9 mouse cellular contexts compared by ENCODE assay signal in genomic region chr17:25471418-25471817, GRCm38 (mm10). TPM values are rescaled to one million over a fixed set of nuclear protein-coding genes. Genes with fewer than 3 reads are reported as not detected.
DNase-seq lines count a peak whose midpoint lies in the region; ATAC-seq lines count a peak whose summit lies in the region.
"Had no signal": no experiment of that assay in that cellular context is flagged by ENCODE, and none has a peak within 500 bp of the region (broad histone marks: within the 10 kb centered on the region; RNA-seq: fewer than 3 reads in every experiment).

No protein-coding gene starts in this region.

- H3K4me3 ChIP-seq in neural tube, embryonic 13.5 days = no peak overlapping the region
- no peak overlapping the region; the same call in 1 of the 2 replicates for H3K4me3 ChIP-seq in liver, embryonic 15.5 days (replicated peaks)
- H3K4me3 ChIP-seq: neural tube, embryonic 12.5 days had no signal

- WGBS in neural tube, embryonic 13.5 days = 36% methylated on average over 8 of the region's 8 CpGs
- WGBS in liver, embryonic 15.5 days (ENCODE audit: insufficient replicate concordance) = 37% methylated on average over 8 of the region's 8 CpGs

- H3K4me1 ChIP-seq in neural tube, embryonic 13.5 days (replicated peaks) = peaks cover 8% of the 10 kb centered on the region
- peaks cover 16% of the 10 kb centered on the region for H3K4me1 ChIP-seq in liver, embryonic 15.5 days (replicated peaks)

- H3K27me3 ChIP-seq in neural tube, embryonic 13.5 days = peaks cover 63% of the 10 kb centered on the region
- peaks cover 21% of the 10 kb centered on the region for H3K27me3 ChIP-seq in liver, embryonic 15.5 days

- H3K36me3 ChIP-seq in neural tube, embryonic 13.5 days = no peaks in the 10 kb centered on the region
- H3K36me3 ChIP-seq in liver, embryonic 15.5 days (replicated peaks) = no peaks in the 10 kb centered on the region
- H3K36me3 ChIP-seq: neural tube, embryonic 12.5 days had no signal

- H3K9ac ChIP-seq in neural tube, embryonic 13.5 days = no peak overlapping the region
- H3K9ac ChIP-seq in liver, embryonic 15.5 days = no peak overlapping the region
- H3K9ac ChIP-seq: neural tube, embryonic 12.5 days had no signal

- ATAC-seq in neural tube, embryonic 13.5 days (ENCODE audit: low read depth) = no peak
- peak; percentile 53 for ATAC-seq in liver, embryonic 15.5 days (ENCODE audit: insufficient read depth)
- no peak for ATAC-seq in megakaryocyte, adult 5-6 weeks (ENCODE audit: poor library complexity, severe bottlenecking)

- no peaks in the 10 kb centered on the region for H3K9me3 ChIP-seq in neural tube, embryonic 13.5 days
- H3K9me3 ChIP-seq in liver, embryonic 15.5 days (replicated peaks) = no peaks in the 10 kb centered on the region
- H3K9me3 ChIP-seq: neural tube, embryonic 12.5 days had no signal

- H3K4me2 ChIP-seq in neural tube, embryonic 13.5 days = no peak overlapping the region
- peak overlapping the region; percentile 50 for H3K4me2 ChIP-seq in liver, embryonic 15.5 days
- H3K4me2 ChIP-seq: neural tube, embryonic 12.5 days had no signal

- peak; percentile 50 for DNase-seq in adrenal gland, postnatal 10 days
- no peak for DNase-seq in adrenal gland, adult 2 months
- no peak for DNase-seq in neural tube, embryonic 10.5 days (ENCODE audit: extremely low spot score, low spot score)
- peak; percentile 44 to 48 for DNase-seq in right cerebral cortex, postnatal 36 days (ENCODE audit: low spot score in 2 of 2)
- DNase-seq in spleen, postnatal 10 days (ENCODE audit: low spot score in 2 of 2) = no peak

- 0 out of 2 replicates have a peak overlapping the region, but pooled peaks have one; percentile 18 for H3K27ac ChIP-seq in neural tube, embryonic 13.5 days (replicated peaks)
- H3K27ac ChIP-seq in liver, embryonic 15.5 days (replicated peaks) = no peak overlapping the region
- H3K27ac ChIP-seq: neural tube, embryonic 12.5 days had no signal

RNA-seq across cellular contexts. Expression of gene Tekt4, which starts 17.0 kb away (rescaled TPM):
- not detected for total RNA-seq in adrenal gland, postnatal 10 days (2021)
- under 1 TPM in 1 of 2 experiments, not detected in 1; 0.17 TPM for total RNA-seq in adrenal gland, adult 2 months (2021)
- polyA plus RNA-seq in adrenal gland, adult 2 months (2012; rRNA removed) = 0.17 TPM in 1 of 2 replicates, not detected in the other
- polyA plus RNA-seq in neural tube, embryonic 13.5 days (2015; fragmentation: Nextera tagmentation; extraction: Ambion mirVana) = 0.57 and 0.87 TPM in 2 replicates
- polyA plus RNA-seq in liver, embryonic 15.5 days (2015; fragmentation: Nextera tagmentation; extraction: Ambion mirVana) = 0.22 TPM in 1 of 2 replicates, not detected in the other
- not detected in 2 replicates for total RNA-seq in megakaryocyte, adult 5-6 weeks (2015)
- total RNA-seq in megakaryocyte, adult 5-6 weeks (2017) = not detected in 2 replicates

RNA-seq across cellular contexts. Expression of gene Sstr5, which starts 25.7 kb away (rescaled TPM):
- total RNA-seq in adrenal gland, postnatal 10 days (2021) = under 1 TPM in 1 of 2 experiments, not detected in 1; 0.15 TPM
- 1 to 10 TPM in 1 of 2 experiments, under 1 TPM in 1; 0.97 to 1.0 TPM for total RNA-seq in adrenal gland, adult 2 months (2021)
- 0.36 and 0.54 TPM in 2 replicates for polyA plus RNA-seq in adrenal gland, adult 2 months (2012; rRNA removed)
- polyA plus RNA-seq in neural tube, embryonic 13.5 days (2015; fragmentation: Nextera tagmentation; extraction: Ambion mirVana) = 0.39 and 0.42 TPM in 2 replicates
- not detected in 2 replicates for polyA plus RNA-seq in liver, embryonic 15.5 days (2015; fragmentation: Nextera tagmentation; extraction: Ambion mirVana)
- not detected in 2 replicates for total RNA-seq in megakaryocyte, adult 5-6 weeks (2015)
- total RNA-seq in megakaryocyte, adult 5-6 weeks (2017) = not detected in 2 replicates
- polyA plus RNA-seq: neural tube, embryonic 12.5 days had no signal

RNA-seq across cellular contexts. Expression of gene Cacna1h, which starts 37.8 kb away (rescaled TPM):
- 10 to 100 TPM; 23.5 to 46.0 TPM for total RNA-seq in adrenal gland, postnatal 10 days (2021)
- 10 to 100 TPM; 77.1 to 96.1 TPM for total RNA-seq in adrenal gland, adult 2 months (2021)
- 163 and 202 TPM in 2 replicates for polyA plus RNA-seq in adrenal gland, adult 2 months (2012; rRNA removed)
- polyA plus RNA-seq in neural tube, embryonic 13.5 days (2015; fragmentation: Nextera tagmentation; extraction: Ambion mirVana) = 12.0 and 12.6 TPM in 2 replicates
- polyA plus RNA-seq in liver, embryonic 15.5 days (2015; fragmentation: Nextera tagmentation; extraction: Ambion mirVana) = 0.24 and 0.36 TPM in 2 replicates
- 0.05 TPM in 1 of 2 replicates, not detected in the other for total RNA-seq in megakaryocyte, adult 5-6 weeks (2015)
- total RNA-seq in megakaryocyte, adult 5-6 weeks (2017) = not detected in 2 replicates

Comparison
In these comparisons a context has a peak if more than half of its experiments do, and no peak if none do; other contexts are left out.
1. DNase-seq: peak in adrenal gland, postnatal 10 days (single experiment) and right cerebral cortex, postnatal 36 days (2 of 2); none in adrenal gland, adult 2 months (single experiment), neural tube, embryonic 10.5 days (single experiment) and spleen, postnatal 10 days (0 of 2).
2. RNA of gene Cacna1h, which starts 37.8 kb away (total RNA-seq): 77.1 to 96.1 TPM in adrenal gland, adult 2 months and 23.5 to 46.0 TPM in adrenal gland, postnatal 10 days; 0.05 TPM in megakaryocyte, adult 5-6 weeks; every median in the first group is over 10 times any median in the second.